Mouse (Mus musculus) retina, adult 2 months (tissue): ENCODE measurements around the gene Glod4.

ENCODE experiments used
- DNase-seq: peaks from one replicate; pipeline ENCODE4 v3.0.0-alpha.2; 2012; ENCODE audit warnings: low read depth, low spot score

Glod4 gene

GRCm38 (mm10) chr11:76242901-76243810 lies at the start of gene Glod4, which contains the start of gene Mrm3:
Glod4 (minus strand) TSS chr11:76243725.
Mrm3 (plus strand) TSS chr11:76243715.
- DNase-seq, result peak; percentile 79

GRCm38 (mm10) chr11:76292831-76293230 lies 49.3 kb upstream of the Glod4 start:
- no peak for DNase-seq

DNA sequence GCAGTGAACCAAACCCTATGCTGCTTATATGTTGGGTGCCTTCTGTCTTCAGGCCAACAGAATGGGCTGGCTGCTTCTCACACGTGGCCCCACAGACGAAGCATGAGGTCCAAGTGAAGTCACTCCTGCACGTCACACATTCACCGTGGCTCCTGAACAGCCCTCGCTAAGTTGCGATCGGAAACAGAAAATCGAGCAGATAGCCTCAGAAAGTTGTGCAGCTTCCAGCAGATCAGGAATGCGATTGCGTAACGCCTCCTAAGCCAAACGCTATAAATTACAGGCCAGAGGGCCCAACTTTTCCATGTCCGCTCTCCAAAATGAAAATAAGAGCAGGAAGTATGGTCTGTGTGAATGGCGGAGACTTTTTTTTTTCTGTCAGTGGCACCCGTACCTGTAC lies 48.9 kb upstream of the Glod4 start:
- DNase-seq, result no peak

DNA sequence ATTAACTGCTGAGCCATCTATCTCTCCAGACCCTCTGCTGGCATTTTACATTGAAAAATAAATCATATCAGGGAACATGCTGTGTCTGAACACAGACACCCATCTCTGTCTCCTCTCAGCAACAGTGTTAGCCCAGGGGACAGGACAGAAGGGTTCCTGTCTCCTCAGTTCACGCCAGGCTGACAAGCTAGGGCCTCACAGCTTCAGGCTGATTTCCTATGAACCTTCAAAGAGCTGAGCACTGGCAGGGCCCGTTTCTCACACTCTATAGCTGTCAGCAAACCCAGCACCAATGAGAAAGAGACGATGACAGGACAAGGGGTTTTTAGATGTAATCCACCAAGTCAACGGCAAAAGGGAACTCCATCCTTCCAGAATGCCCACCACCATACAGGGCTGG lies 48.4 kb upstream of the Glod4 start:
- no peak for DNase-seq

DNA sequence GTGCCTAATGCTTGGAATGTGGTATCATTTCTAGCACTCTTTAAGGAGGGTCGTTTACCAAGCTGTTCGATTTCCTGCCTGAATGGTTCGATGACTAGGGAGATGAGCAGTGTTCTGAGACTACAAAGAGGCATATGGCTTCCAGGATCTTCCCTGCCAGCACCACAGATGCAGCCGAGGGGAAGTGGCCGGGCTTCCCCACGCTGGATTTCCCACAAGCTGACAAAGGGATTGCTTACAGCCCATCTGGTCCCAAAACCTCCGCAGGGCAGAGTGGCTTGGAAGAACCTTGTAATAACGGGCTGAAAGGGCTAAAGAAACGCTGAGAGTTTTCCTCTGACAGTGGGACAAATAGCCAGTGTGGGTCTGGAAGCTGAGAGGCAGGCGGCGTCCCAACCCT lies 46.8 kb upstream of the Glod4 start:
- no peak for DNase-seq

DNA sequence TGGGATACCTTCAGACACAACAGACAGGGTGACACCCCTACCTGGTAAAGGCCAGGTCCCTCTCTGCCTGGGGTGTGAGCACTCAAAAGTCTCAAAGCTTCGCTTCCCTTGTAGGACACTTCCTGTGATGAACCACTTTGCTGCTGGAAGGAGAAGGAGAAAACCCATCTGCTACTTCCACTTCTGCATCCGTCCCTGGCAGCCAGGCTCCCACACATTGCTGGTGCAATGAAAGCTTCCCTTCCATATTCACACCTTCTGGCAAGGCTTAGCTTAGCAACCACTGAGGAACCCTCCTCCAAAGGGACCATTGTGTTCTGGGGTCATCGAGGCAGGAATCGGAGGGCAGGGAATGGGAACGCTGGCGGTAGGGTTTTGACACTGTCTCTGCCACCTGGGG lies 45.1 kb upstream of the Glod4 start:
- no peak for DNase-seq

DNA sequence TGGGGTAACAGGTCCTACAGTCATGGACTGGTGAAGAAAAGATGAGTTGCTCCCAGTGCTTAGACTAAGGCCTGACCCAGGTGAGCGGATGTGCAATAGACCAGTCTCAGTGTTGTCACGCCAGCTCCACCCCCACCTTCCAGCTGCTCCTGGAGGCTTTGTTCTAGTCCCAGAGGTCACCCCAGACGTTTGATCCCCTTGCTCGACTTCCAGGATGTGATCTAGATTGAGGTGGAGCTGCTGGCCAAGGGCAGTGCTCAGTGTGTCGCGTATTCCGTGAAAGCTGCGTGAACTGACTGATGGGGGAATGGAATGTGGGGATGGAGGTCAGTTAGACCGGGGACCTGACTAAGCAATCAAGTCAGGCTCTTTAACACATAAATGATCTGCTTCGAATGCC lies 43.8 kb upstream of the Glod4 start:
- DNase-seq, result no peak

GRCm38 (mm10) chr11:76286534-76287126 lies 43.1 kb upstream of the Glod4 start:
- DNase-seq, result no peak

DNA sequence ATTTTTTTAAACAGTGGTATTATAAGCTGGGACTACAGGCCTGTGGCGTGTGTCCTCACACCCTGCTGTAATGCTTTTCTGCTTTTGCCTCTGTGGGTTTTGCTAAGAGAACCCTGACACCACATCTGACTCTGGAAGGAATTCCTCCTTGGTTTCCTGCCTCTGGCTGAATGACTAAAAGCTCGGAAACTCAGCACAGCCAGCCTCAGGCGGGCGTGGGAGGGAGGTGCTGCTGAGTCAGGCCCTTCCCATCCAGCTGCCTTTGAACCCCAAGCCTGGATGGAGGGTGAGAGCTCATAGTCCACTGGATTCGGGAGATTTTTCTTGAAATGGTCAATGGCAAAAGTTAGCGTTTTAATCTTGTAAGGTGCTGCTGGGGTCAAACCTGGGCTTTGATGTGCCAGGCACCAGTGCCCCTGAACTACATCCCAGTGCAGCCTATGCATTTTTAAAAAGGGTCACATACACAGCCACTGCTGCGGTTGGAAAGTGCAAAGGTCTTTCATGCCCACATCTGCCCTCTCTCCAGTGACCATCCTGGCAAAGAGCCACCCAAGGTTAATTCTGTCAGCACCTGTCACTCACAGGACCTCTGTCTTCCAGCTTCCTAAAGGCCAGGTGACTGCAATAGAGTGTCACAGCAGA lies 42.0 kb upstream of the Glod4 start:
- no peak for DNase-seq

DNA sequence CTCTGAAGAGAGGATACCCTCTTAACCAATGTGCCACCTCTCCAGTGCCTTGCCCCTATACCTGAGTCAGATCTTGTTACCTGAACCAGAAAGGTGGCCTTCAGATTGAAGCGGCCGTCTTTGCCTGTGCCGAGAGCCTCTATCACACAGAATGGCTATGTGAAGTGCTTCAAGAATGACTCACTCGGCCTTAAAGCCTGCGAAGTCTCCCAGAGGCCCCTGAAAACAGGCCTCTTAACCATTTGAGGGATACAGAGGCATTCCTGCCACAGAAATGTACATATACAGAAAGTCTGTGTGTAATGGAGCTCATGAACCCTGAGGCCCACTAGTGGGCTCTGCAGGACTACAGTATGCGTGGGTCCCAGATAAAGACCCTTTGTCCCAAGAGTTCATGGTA lies 40.3 kb upstream of the Glod4 start:
- no peak for DNase-seq

- DNase-seq, result no peak
Observed at GRCm38 (mm10) chr11:76279971-76280370, 36.4 kb upstream of the Glod4 start.

DNA sequence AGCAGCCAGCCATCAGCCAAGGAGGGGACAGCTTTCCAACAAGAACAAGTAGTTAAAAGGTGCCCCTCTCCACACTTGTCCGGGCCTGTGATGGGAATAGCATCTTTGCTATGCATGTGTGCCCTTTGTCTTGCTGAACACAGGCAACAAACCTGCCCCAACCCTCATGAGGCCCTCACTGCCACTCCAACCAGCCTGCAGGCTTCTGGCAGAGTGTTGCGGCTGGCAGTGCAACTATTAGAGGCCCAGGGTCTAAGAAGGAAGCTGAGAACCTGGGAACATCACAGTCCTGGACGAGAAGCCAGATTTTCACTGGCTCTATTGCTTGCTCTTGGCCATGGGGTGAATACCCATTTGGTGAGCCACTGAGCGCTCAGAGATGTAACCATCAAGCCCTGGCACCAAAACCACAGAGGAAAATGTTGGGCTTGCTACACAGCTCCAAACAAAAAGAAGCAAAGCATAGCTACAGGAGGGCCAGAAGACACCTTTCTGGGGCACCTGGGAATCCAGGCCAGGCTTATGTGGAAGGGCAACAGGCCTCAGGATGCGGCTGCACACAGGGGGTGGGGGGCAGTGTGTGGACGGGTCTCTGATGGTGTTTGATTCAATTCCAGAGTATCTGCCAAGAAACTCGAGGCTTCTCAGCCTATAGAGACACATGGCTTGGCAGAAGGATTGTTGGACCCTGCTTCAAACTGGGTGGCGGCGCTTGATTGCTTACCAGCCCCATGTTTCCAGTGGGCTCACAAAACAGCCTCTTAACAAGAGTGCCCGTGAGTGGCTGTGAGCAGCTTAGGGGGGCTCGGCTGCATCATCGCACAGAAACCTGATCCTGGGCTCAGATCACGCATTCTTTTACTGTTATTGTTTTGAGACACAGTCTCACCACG lies 35.7 kb upstream of the Glod4 start:
- DNase-seq, result no peak

DNA sequence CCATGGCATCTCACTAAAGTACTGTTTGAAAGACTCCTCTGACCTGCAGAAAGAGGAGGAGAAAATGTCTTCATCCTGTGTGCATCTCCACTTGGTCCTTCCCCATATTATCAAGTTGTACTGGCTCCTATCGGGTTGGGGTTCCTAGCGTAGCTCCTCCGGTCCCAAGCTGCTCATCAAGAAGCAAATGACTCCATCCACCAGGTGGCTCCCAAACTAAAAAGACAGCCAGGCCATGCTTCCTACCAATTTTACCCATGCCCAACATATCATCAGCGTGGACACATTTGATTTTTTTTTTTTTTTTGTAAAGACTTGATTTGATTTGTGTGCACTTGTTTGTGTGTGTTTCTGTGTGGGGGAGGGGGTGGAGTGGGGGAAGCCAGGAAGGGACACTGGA lies 28.9 kb upstream of the Glod4 start:
- DNase-seq, result no peak

- DNase-seq, result no peak
Observed at GRCm38 (mm10) chr11:76268521-76269065, 25.1 kb upstream of the Glod4 start.

GRCm38 (mm10) chr11:76268001-76268459 lies 24.5 kb upstream of the Glod4 start:
- no peak for DNase-seq

DNA sequence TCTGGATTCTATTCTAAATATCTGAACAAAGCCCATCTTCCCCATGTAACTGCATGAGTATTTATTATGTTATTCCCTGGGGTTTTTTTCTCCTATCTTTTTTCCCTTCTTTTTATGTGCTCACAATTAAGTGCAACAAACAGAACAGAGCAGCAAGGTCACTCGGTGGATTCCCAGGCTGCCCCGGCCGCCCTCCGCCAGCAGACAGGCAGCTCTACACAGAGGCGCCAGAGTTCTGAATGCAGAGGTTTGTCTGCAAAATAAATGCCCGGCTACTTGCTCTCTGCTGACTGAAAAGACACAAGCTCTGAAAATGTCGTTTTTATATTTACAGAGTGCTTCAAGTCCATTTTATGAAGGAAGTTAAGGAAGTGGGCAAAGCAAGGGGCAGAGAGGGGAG lies 24.0 kb upstream of the Glod4 start:
- DNase-seq, result no peak

GRCm38 (mm10) chr11:76262611-76263351 lies 19.3 kb upstream of the Glod4 start:
- no peak for DNase-seq

- no peak for DNase-seq
Observed at GRCm38 (mm10) chr11:76261224-76261623, 17.7 kb upstream of the Glod4 start.

GRCm38 (mm10) chr11:76260208-76261050 lies 16.9 kb upstream of the Glod4 start:
- no peak for DNase-seq

GRCm38 (mm10) chr11:76258511-76258910 lies 15.0 kb upstream of the Glod4 start:
- DNase-seq, result no peak
